Comparison of ENCODE assay signal across 8 mouse cellular contexts in genomic region chrX:151016938-151017877, GRCm38 (mm10). TPM values are rescaled to one million over a fixed set of nuclear protein-coding genes. Genes with fewer than 3 reads are reported as not detected.
DNase-seq lines count a peak whose midpoint lies in the region; ATAC-seq and TF ChIP-seq lines count a peak whose summit lies in the region.

Gnl3l (minus strand) TSS chrX:151017322.

- H3K9ac ChIP-seq in ES-E14 (ENCODE audit: insufficient read depth, low read depth, low read length, poor library complexity, severe bottlenecking): peak within 1 kb of the TSS; percentile 89
- peak within 1 kb of the TSS; percentile 47 for H3K9ac ChIP-seq in forebrain, embryonic 15.5 days (replicated peaks)

- DNase-seq in ES-E14 (ENCODE audit: low read depth, low spot score): peak; percentile 78
- peak; percentile 91 for DNase-seq in cerebellum, adult 11-12 months
- DNase-seq in heart, postnatal 25 days (ENCODE audit: low spot score): peak; percentile 84
- peak; percentile 84 to 90 for DNase-seq in layer of hippocampus, adult 18-20 months (ENCODE audit: low spot score in 2 of 2)
- DNase-seq in lung, adult 2 months: peak; percentile 82
- peak; percentile 79 to 85 for DNase-seq in thymus, adult 18-20 months

- intact Hi-C loops in heart, postnatal 25 days (cut with DNase I): loop anchor here (10.0 kb wide), 1 partner anchor 78 kb away; the partner anchor contains the start of gene Tsr2

- H3K36me3 ChIP-seq in ES-E14 (ENCODE audit: control insufficient read depth, insufficient read depth, low read length, poor library complexity, severe bottlenecking): peaks cover 7% of the 10 kb centered on the region
- no peaks in the 10 kb centered on the region; the same call in 1 of the 2 replicates for H3K36me3 ChIP-seq in forebrain, embryonic 15.5 days

- H3K4me1 ChIP-seq in ES-E14 (ENCODE audit: control insufficient read depth in 2 of 2, insufficient read depth in 2 of 2, low read length in 2 of 2, poor library complexity in 1 of 2): peaks cover 0 to 3% of the 10 kb centered on the region in 2 experiments; a peak in 2 of 4 replicates
- peaks cover 9% of the 10 kb centered on the region; the same call in 1 of the 2 replicates for H3K4me1 ChIP-seq in forebrain, embryonic 15.5 days
- peaks cover 2% of the 10 kb centered on the region; the same call in 1 of the 2 replicates for H3K4me1 ChIP-seq in lung, adult 2 months (ENCODE audit: control insufficient read depth, insufficient read depth, low read length)

- no peaks in the 10 kb centered on the region for H3K9me3 ChIP-seq in ES-E14 (ENCODE audit: control insufficient read depth, insufficient read depth, low read depth, low read length)
- H3K9me3 ChIP-seq in forebrain, embryonic 15.5 days: no peaks in the 10 kb centered on the region

- peak within 1 kb of the TSS; percentile 99 for H3K27ac ChIP-seq in ES-E14 (ENCODE audit: insufficient read depth, low read depth, low read length, poor library complexity, severe bottlenecking)
- H3K27ac ChIP-seq in forebrain, embryonic 15.5 days (replicated peaks): peak within 1 kb of the TSS; percentile 86

- in situ Hi-C loops in ES-E14 (cut with MboI; ENCODE audit: low sequenced_read_pairs in 2 of 2, unreplicated experiment in 2 of 2): no loop called here

- peak; percentile 57 for TF ChIP-seq CTCF in lung, adult 2 months (IDR thresholded peaks at IDR 0.05; ENCODE audit: insufficient read depth, low read length)

- H3K4me2 ChIP-seq in forebrain, embryonic 15.5 days (replicated peaks): peak within 1 kb of the TSS; percentile 46

- no peaks in the 10 kb centered on the region for H3K27me3 ChIP-seq in forebrain, embryonic 15.5 days

- peak within 1 kb of the TSS; percentile 87 to 91 for H3K4me3 ChIP-seq in ES-E14 (ENCODE audit: insufficient read depth in 1 of 2, low read depth in 1 of 2, low read length in 2 of 2, poor library complexity in 1 of 2, severe bottlenecking in 1 of 2)
- H3K4me3 ChIP-seq in forebrain, embryonic 15.5 days: peak within 1 kb of the TSS; percentile 51
- H3K4me3 ChIP-seq in lung, adult 2 months (replicated peaks; ENCODE audit: extremely low read depth, low read depth, low read length): peak within 1 kb of the TSS; percentile 71

- peak; percentile 85; the same call in 1 of the 2 replicates for TF ChIP-seq POLR2A in lung, adult 2 months (IDR thresholded peaks at IDR 0.05; ENCODE audit: borderline replicate concordance, extremely low read depth, low read depth, low read length)

- peak; percentile 98 for ATAC-seq in forebrain, embryonic 15.5 days (replicated peaks)
- ATAC-seq in neutrophil, adult 5-6 weeks (ENCODE audit: extremely low read depth, insufficient number of reproducible peaks, low FRiP score, poor library complexity, severe bottlenecking): peak; percentile 97

- 28% methylated on average over 43 of the region's 43 CpGs for WGBS in forebrain, embryonic 15.5 days
- WGBS in lung, adult 2 months: 27% methylated on average over 43 of the region's 43 CpGs

TF ChIP-seq in ES-E14, 5 proteins besides CTCF, POLR2A, EP300 and RAD21:
- TF ChIP-seq HCFC1 (IDR thresholded peaks at IDR 0.05; ENCODE audit: borderline replicate concordance, insufficient read depth, low read length) (no peak), MAFK (IDR thresholded peaks at IDR 0.05; ENCODE audit: insufficient read depth, low read depth, low read length) (no peak), ZC3H11A (IDR thresholded peaks at IDR 0.05; ENCODE audit: borderline replicate concordance, low read depth, low read length) (no peak)

RNA-seq across cellular contexts. Expression of gene Gnl3l, which starts in this region (rescaled TPM):
- total RNA-seq in ES-E14 (2012; rRNA removed): 51.9 and 63.8 TPM in 2 replicates
- polyA plus RNA-seq in forebrain, embryonic 15.5 days (2015; fragmentation: Nextera tagmentation; extraction: Ambion mirVana): 59.6 and 61.5 TPM in 2 replicates
- total RNA-seq in heart, postnatal 25 days (2021): 10 to 100 TPM; 34.9 to 40.3 TPM
- 100 to 1,000 TPM; 192 to 199 TPM for total RNA-seq in layer of hippocampus, adult 18-20 months (2021)
- 6.8 and 9.6 TPM in 2 replicates for polyA plus RNA-seq in lung, adult 2 months (2012; rRNA removed)
- 27.9 and 34.9 TPM in 2 replicates for total RNA-seq in neutrophil, adult 5-6 weeks (2017)

Comparison
In these comparisons a context has a peak if more than half of its experiments do, and no peak if none do; other contexts are left out.
1. Peak in every context shown above with its lines: DNase-seq, ATAC-seq, H3K4me3 ChIP-seq and H3K27ac ChIP-seq.